Comparison of ENCODE assay signal across 24 mouse cellular contexts in genomic region chr8:102345392-102345791, GRCm38 (mm10).
"Had no signal": no experiment of that assay in that cellular context is flagged by ENCODE, and none has a peak within 500 bp of the region (broad histone marks: within the 10 kb centered on the region; RNA-seq: fewer than 3 reads in every experiment).

No protein-coding gene starts in this region.

- H3K27ac ChIP-seq: forebrain, embryonic 15.5 days; heart, embryonic 10.5 days; hindbrain, embryonic 13.5 days; hindbrain, embryonic 15.5 days; hindbrain, postnatal 0 days; kidney, embryonic 15.5 days; kidney, postnatal 0 days; limb, embryonic 13.5 days; limb, embryonic 15.5 days; liver, embryonic 12.5 days; liver, embryonic 14.5 days had no signal

- H3K27me3 ChIP-seq: forebrain, embryonic 15.5 days; hindbrain, embryonic 13.5 days; hindbrain, embryonic 15.5 days; kidney, embryonic 15.5 days; limb, embryonic 13.5 days; limb, embryonic 15.5 days; liver, embryonic 12.5 days had no signal

- H3K9me3 ChIP-seq: forebrain, embryonic 15.5 days; heart, embryonic 10.5 days; hindbrain, embryonic 13.5 days; hindbrain, embryonic 15.5 days; kidney, embryonic 15.5 days; limb, embryonic 13.5 days; limb, embryonic 15.5 days; liver, embryonic 12.5 days had no signal

- H3K9ac ChIP-seq: forebrain, embryonic 15.5 days; forebrain, postnatal 0 days; hindbrain, embryonic 13.5 days; hindbrain, embryonic 15.5 days; kidney, embryonic 15.5 days; limb, embryonic 13.5 days; limb, embryonic 15.5 days; liver, embryonic 12.5 days; liver, embryonic 14.5 days had no signal

- H3K36me3 ChIP-seq: forebrain, embryonic 15.5 days; heart, embryonic 10.5 days; hindbrain, embryonic 13.5 days; hindbrain, embryonic 15.5 days; kidney, embryonic 15.5 days; limb, embryonic 13.5 days; limb, embryonic 15.5 days; liver, embryonic 12.5 days had no signal

- H3K4me2 ChIP-seq: forebrain, embryonic 15.5 days; hindbrain, embryonic 13.5 days; hindbrain, embryonic 15.5 days; kidney, embryonic 15.5 days; limb, embryonic 13.5 days; limb, embryonic 15.5 days; liver, embryonic 12.5 days had no signal

- DNase-seq: forebrain, postnatal 0 days; gastrocnemius, postnatal 14 days; gastrocnemius, postnatal 36 days; kidney, adult 11 months; kidney, adult 2 months; kidney, adult 9 months; kidney, postnatal 14 days; kidney, postnatal 36 days; layer of hippocampus, adult 9-11 months; layer of hippocampus, postnatal 36 days; left cerebral cortex, postnatal 4 days; lung, adult 18-20 months had no signal

- H3K4me1 ChIP-seq: forebrain, embryonic 15.5 days; heart, embryonic 10.5 days; hindbrain, embryonic 13.5 days; hindbrain, embryonic 15.5 days; kidney, embryonic 15.5 days; limb, embryonic 13.5 days; limb, embryonic 15.5 days; liver, embryonic 12.5 days had no signal

- ATAC-seq: forebrain, embryonic 15.5 days; forebrain, postnatal 0 days; hindbrain, postnatal 0 days; intestine, embryonic 16.5 days; liver, embryonic 12.5 days had no signal

- H3K4me3 ChIP-seq: forebrain, embryonic 15.5 days; heart, embryonic 10.5 days; hindbrain, embryonic 13.5 days; hindbrain, embryonic 15.5 days; kidney, embryonic 15.5 days; limb, embryonic 13.5 days; limb, embryonic 15.5 days; liver, embryonic 12.5 days had no signal
